Mouse (Mus musculus) kidney, embryonic 16.5 days (tissue): ENCODE data around the gene Shkbp1. TPM values are rescaled to one million over a fixed set of nuclear protein-coding genes. Genes with fewer than 3 reads are reported as not detected.
A peak's percentile ranks its signal among the peaks of the same experiment; 100 is the strongest.

Source experiments
- ATAC-seq: fragments of 200-750 bp; cut with Nextera tagmentation; 2 replicates; pipeline ENCODE4 v1.8.0; 2017; ENCODE audit warnings: moderate TSS enrichment; ENCODE audit not compliant: low FRiP score, low TSS enrichment
- H3K27ac ChIP-seq: fragments of 300-500 bp; sonication (generic); 2 replicates; pipeline ENCODE4 v1.5.1; 2014; ENCODE audit warnings: low read length
- H3K27me3 ChIP-seq: fragments of 300-500 bp; sonication (generic); 2 replicates; pipeline ENCODE4 v1.6.1; 2014; ENCODE audit warnings: low read length, control low read depth, mixed read lengths; ENCODE audit not compliant: insufficient read depth
- H3K36me3 ChIP-seq: fragments of 300-500 bp; sonication (generic); 2 replicates; pipeline ENCODE4 v1.6.1; 2014; ENCODE audit warnings: low read length, control low read depth, mixed read lengths; ENCODE audit not compliant: insufficient read depth
- H3K4me1 ChIP-seq: fragments of 300-500 bp; sonication (generic); 2 replicates; pipeline ENCODE4 v1.6.1; 2014; ENCODE audit warnings: low read length, control low read depth, mixed read lengths; ENCODE audit not compliant: insufficient read depth
- H3K4me2 ChIP-seq: fragments of 300-500 bp; sonication (generic); replicated peaks from 2 replicates; pipeline ENCODE4 v1.6.1; 2014; ENCODE audit warnings: low read depth, low read length
- H3K4me3 ChIP-seq: fragments of 300-500 bp; sonication (generic); 2 replicates; pipeline ENCODE4 v1.5.1; 2014; ENCODE audit warnings: mild to moderate bottlenecking, low read length
- H3K9ac ChIP-seq: fragments of 300-500 bp; sonication (generic); replicated peaks from 2 replicates; pipeline ENCODE4 v1.6.1; 2014; ENCODE audit warnings: low read length
- H3K9me3 ChIP-seq: fragments of 300-500 bp; sonication (generic); 2 replicates; pipeline ENCODE4 v1.6.1; 2016; ENCODE audit warnings: low read length, control low read depth
- WGBS: fragments of 180-500 bp; shearing (Covaris S2); extraction: QIAGEN DNeasy Blood & Tissue Kit; methylation state at CpG from one replicate; pipeline ENCODE4 v1.1.7; 2014; 5-methylcytosine and 5-hydroxymethylcytosine counted together
- polyA plus RNA-seq: library from polyadenylated mRNA; unstranded; fragments of >200 nt; fragmentation: Nextera tagmentation; extraction: Ambion mirVana; gene quantifications from 2 replicates; pipeline ENCODE4 v1.2.1, GENCODE M21; 2015

Gene Shkbp1
- polyA plus RNA-seq, 1 experiment from 2014 or later = 51.4 TPM

DNA sequence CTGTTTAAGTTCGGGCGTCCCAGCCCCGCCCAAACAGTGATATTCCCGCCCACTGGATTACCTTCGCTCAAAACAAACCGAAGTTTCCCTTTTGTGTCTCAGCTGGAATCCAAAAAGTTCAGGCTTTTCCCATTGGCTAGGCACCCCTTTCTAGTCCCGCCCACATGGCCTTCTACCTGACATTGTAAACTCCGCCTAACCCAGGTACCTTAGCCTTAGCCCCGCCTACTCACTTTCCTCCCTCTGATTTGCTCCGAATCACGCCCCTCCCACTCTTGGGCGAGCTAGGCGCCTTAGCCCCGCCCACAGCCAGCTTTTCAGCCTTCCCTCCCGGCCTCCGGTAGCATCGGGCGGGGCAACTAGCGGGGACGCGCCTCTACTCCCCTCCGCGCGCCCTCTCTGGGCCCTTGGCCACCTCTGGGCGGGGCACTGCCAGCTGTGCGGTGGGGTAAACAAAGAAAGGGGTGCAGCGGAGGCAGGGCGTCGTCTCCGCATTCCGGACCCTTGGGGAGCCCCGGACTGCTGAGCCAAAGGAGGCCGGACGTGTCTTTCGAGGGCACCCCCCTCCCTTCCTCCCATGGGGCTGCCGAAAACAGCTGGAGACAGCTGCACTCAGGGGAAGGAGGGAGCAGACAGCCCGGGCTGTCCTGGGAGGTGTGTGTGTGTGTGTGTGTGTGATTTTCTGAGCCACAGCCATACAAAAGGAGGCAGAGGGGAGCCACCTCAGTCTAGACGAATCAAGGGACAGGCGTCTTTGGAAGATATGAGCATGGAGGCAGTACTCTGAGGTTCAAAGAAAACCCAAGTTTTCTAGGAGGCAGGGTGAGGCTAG, 24.9 kb downstream of the Shkbp1 start:
- WGBS = under 1% methylated on average over 38 of the region's 39 CpGs
- ATAC-seq = peak; percentile 57
- 0 out of 2 replicates have a peak, but pooled peaks cover 4% of the 10 kb centered on the region for H3K36me3 ChIP-seq
- H3K4me3 ChIP-seq = peak overlapping the region; percentile 66
- peak overlapping the region; percentile 66 for H3K9ac ChIP-seq
- H3K4me1 ChIP-seq = peaks cover 74% of the 10 kb centered on the region
- peaks cover 58% of the 10 kb centered on the region for H3K27me3 ChIP-seq
- H3K4me2 ChIP-seq = peak overlapping the region; percentile 89
- H3K9me3 ChIP-seq = no peaks in the 10 kb centered on the region
- H3K27ac ChIP-seq = peak overlapping the region; percentile 94

DNA sequence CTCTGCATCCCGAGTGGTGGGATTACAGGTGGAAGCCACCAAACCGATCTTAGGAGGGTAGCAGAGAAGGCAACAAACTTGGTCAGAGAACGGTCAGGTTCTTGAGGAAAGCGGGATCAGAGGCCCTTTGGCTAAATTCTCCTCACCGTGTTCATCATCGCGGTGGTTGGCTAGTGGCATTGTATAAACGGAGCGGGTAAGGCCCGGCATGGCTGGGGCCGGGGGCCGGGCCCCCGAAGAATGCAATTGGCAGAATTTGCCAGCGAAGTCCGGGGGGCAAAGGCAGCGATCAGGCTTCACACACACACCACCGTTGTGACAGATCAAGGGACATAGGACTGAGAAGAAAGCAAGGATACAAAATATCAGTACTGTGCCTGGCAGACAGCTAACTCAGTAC, 25.8 kb downstream of the Shkbp1 start:
- 22% methylated on average over 17 of the region's 17 CpGs for WGBS
- peaks cover 77% of the 10 kb centered on the region for H3K4me1 ChIP-seq
- H3K36me3 ChIP-seq = 0 out of 2 replicates have a peak, but pooled peaks cover 4% of the 10 kb centered on the region
- H3K9ac ChIP-seq = peak overlapping the region; percentile 59; the same call in 1 of the 2 replicates
- no peak overlapping the region for H3K27ac ChIP-seq
- peak overlapping the region; percentile 66; the same call in 1 of the 2 replicates for H3K4me3 ChIP-seq
- ATAC-seq = no peak
- H3K4me2 ChIP-seq = peak overlapping the region; percentile 89
- peaks cover 51% of the 10 kb centered on the region for H3K27me3 ChIP-seq
- no peaks in the 10 kb centered on the region for H3K9me3 ChIP-seq

DNA sequence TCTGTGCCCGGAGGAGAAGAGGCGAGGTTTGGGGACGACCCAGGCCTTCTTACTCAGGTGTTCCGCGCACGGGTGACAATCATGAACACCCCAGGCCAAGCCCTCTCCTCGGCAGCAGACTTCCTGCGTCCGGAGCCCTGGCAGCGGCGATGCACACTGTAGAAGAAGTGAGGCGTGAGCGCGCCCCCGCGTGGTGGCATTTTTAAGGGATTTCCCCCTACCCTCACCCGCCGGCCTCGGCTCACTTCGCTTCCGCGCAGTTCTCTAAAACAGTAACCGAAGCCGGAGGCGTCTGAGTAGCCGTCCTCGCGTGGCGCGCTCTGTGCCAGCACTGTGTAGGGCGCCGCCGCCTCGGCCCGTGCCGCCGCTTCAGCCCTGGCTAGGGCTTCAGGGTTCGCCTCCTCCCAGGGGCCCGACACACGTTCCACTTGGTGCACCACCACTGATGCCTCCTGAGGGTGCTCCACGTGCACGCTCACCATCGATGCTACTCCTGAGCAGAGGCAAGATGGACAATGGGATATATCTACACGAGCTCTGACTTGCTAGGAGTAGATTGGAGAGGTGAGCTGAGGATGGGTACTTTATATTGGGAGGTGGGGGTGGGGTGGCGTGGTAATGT, 26.4 kb downstream of the Shkbp1 start:
- peaks cover 72% of the 10 kb centered on the region for H3K4me1 ChIP-seq
- 4% methylated on average over 45 of the region's 45 CpGs for WGBS
- H3K36me3 ChIP-seq = 0 out of 2 replicates have a peak, but pooled peaks cover 4% of the 10 kb centered on the region
- peak overlapping the region; percentile 39 for H3K4me3 ChIP-seq
- H3K27ac ChIP-seq = no peak overlapping the region
- H3K27me3 ChIP-seq = peaks cover 49% of the 10 kb centered on the region
- H3K9ac ChIP-seq = peak overlapping the region; percentile 59
- H3K9me3 ChIP-seq = no peaks in the 10 kb centered on the region
- peak overlapping the region; percentile 89 for H3K4me2 ChIP-seq
- ATAC-seq = peak; percentile 21; the same call in 1 of the 2 replicates

DNA sequence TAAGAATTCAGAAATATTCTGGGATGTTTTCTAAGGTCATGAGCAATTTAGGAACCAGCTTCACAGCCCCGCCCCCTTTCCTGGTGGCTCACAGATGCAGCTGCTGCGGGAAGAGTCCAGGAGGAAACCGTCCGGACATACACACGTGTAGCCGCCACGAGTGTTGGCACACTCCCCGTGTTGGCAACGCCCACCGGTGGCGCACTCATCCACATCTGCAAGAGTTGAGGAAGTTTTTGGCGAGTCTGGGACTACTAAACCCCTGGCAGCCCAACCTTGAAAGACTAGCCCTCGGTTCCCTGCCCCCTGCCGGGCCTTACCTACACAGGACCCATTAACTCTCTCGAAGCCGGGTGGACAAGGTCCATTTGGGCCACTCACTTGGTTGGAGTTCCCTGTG, 27.2 kb downstream of the Shkbp1 start:
- 32% methylated on average over 16 of the region's 16 CpGs for WGBS
- peak overlapping the region; percentile 7; the same call in 1 of the 2 replicates for H3K9ac ChIP-seq
- no peak for ATAC-seq
- no peak overlapping the region for H3K27ac ChIP-seq
- H3K9me3 ChIP-seq = no peaks in the 10 kb centered on the region
- H3K36me3 ChIP-seq = 0 out of 2 replicates have a peak, but pooled peaks cover 4% of the 10 kb centered on the region
- no peak overlapping the region for H3K4me3 ChIP-seq
- H3K4me2 ChIP-seq = no peak overlapping the region; the same call in 1 of the 2 replicates
- H3K4me1 ChIP-seq = peaks cover 64% of the 10 kb centered on the region
- peaks cover 42% of the 10 kb centered on the region for H3K27me3 ChIP-seq

DNA sequence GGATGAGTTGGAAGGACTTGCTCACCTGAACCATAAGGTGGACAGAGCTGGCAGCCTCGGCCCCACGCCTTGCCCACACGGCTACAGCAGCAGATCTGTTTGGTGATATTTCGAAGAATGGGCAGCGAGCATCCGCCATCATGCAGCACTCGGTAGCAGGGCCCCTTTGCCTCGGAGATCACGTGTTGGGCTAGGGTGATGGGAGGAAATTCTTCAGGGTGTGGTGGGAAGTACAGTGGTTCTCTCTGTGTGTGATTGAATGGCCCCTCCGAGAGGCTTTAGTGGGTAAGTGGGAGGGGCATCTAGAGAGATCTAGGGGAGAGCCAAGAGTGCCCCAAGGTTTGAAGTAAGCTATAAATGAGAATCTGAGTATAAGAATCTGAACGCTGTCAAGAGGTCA, 27.7 kb downstream of the Shkbp1 start:
- H3K4me2 ChIP-seq = no peak overlapping the region
- H3K9ac ChIP-seq = no peak overlapping the region
- whole genome bisulfite sequencing = 82% methylated on average over 11 of the region's 11 CpGs
- H3K27ac ChIP-seq = no peak overlapping the region
- peaks cover 37% of the 10 kb centered on the region for H3K27me3 ChIP-seq
- peaks cover 61% of the 10 kb centered on the region for H3K4me1 ChIP-seq
- H3K4me3 ChIP-seq = no peak overlapping the region
- no peaks in the 10 kb centered on the region for H3K9me3 ChIP-seq
- no peak for ATAC-seq
- H3K36me3 ChIP-seq = 0 out of 2 replicates have a peak, but pooled peaks cover 4% of the 10 kb centered on the region

DNA sequence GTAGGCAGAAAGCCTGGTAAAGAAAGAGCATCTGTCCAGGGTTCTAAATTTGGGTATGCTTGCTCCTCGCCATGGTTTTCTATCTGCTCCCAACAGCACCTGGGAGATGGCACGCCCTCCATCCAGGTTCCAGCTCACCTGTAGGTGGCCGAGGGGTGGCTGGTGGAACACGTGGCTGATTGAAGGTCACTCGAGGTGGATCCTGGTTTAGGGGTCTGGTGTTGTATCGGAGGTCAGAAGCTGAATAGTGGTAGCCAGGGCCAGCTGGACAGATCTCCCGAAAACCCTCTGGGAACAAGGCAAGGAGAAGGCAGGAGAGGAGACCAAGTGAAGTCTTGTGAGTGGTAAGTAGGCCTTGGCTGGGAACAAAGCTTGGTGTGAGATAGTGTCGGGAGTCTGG, 28.3 kb downstream of the Shkbp1 start:
- no peak overlapping the region for H3K4me3 ChIP-seq
- peaks cover 54% of the 10 kb centered on the region for H3K4me1 ChIP-seq
- no peak overlapping the region for H3K9ac ChIP-seq
- no peak for ATAC-seq
- H3K4me2 ChIP-seq = no peak overlapping the region
- 0 out of 2 replicates have a peak, but pooled peaks cover 4% of the 10 kb centered on the region for H3K36me3 ChIP-seq
- H3K9me3 ChIP-seq = no peaks in the 10 kb centered on the region
- 95% methylated on average over 8 of the region's 8 CpGs for WGBS
- H3K27me3 ChIP-seq = peaks cover 32% of the 10 kb centered on the region
- no peak overlapping the region for H3K27ac ChIP-seq

DNA sequence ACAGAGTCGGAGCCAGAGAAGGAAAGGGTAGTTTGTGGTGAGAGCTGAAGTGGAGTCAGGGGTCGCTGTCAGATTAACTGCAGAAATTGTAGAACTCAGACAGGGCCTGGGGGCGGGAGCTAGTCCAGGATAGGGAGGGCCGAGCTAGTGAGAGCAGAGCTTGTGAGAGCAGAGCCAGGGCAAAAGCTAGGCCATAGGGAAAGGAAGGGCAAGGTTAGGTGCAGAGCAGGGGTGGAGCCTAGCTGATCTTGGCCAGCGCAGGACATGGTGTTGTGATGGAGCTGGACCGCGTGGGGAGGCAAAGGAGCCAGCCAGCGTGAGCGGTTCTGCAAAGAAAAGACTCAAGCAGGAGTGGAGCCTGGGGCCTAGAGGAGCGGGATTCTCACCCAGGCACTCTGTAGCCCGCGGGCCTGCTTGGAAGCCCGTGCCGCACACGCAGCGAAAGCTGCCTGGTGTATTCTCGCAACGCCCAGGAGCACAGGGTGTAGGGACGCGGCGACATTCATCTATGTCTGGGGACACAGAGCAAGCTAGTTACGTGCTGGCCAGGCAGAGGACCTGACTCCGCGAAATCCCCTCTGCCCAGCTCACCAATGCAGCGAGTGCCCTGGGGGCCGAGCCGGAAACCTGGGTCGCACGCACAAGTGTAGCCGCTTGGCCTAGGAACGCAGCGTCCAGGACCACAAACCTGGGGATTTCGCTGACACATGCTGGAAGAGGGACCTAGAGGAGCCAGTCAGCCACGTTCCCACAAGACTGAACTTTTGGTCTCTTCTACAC, 29.5 kb downstream of the Shkbp1 start:
- Histone ChIP-seq H3K36me3 (0 out of 2 replicates have a peak, but pooled peaks cover 4% of the 10 kb centered on the region), H3K4me3 (peak overlapping the region; percentile 35), H3K9me3 (no peaks in the 10 kb centered on the region), H3K4me2 (peak overlapping the region; percentile 50), H3K9ac (peak overlapping the region; percentile 56), H3K27ac (0 out of 2 replicates have a peak overlapping the region, but pooled peaks have one; percentile 1), H3K27me3 (peaks cover 32% of the 10 kb centered on the region), H3K4me1 (peaks cover 42% of the 10 kb centered on the region)
- 41% methylated on average over 34 of the region's 34 CpGs for WGBS
- peak; percentile 46; the same call in 1 of the 2 replicates for ATAC-seq

DNA sequence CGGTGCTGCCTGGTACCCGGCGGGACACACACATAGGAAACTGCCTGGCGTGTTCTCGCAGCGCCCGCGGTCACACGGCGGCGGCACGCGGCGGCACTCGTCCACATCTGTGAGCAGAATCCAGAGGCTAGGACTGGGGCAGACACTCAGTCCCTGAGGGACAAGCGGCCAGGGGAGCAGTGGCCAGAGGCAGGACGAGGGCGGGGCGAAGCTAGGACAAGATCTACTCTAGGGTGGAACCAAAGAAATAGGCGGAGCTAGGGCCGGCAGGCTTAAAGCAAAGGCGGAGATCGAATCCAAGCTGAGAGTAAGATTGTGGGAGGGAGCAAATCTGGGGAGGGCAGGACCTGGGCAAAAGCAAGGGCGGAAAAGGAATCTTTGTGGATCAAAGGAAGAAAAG, 30.1 kb downstream of the Shkbp1 start:
- Histone ChIP-seq H3K9ac (peak overlapping the region; percentile 56), H3K36me3 (0 out of 2 replicates have a peak, but pooled peaks cover 4% of the 10 kb centered on the region), H3K4me2 (peak overlapping the region; percentile 50), H3K4me3 (peak overlapping the region; percentile 35), H3K9me3 (no peaks in the 10 kb centered on the region), H3K27me3 (peaks cover 29% of the 10 kb centered on the region), H3K27ac (peak overlapping the region; percentile 5; the same call in 1 of the 2 replicates), H3K4me1 (peaks cover 37% of the 10 kb centered on the region)
- peak; percentile 80 for ATAC-seq
- WGBS = 2% methylated on average over 24 of the region's 24 CpGs

DNA sequence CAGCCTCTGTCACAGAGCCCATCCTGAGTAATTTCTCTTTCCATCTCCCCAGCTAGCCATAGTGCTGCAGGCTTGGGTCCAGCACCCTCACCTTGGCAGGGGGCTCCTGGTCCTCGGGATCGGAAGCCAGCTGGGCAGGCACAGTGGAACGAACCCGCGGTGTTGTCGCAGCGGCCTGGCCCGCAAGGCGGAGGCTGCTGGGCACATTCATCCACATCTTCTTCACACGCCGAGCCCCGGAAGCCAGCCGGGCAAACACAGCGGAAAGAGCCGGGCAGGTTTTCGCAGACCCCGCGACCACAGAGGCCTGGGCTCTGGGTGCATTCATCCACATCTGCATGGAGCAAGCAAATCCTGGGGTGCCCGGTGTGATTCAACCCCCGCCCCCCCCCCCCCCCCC, 30.9 kb downstream of the Shkbp1 start:
- Histone ChIP-seq H3K36me3 (0 out of 2 replicates have a peak, but pooled peaks cover 4% of the 10 kb centered on the region), H3K4me1 (peaks cover 30% of the 10 kb centered on the region), H3K9ac (no peak overlapping the region), H3K4me3 (no peak overlapping the region), H3K27me3 (peaks cover 25% of the 10 kb centered on the region), H3K4me2 (peak overlapping the region; percentile 50; the same call in 1 of the 2 replicates), H3K9me3 (no peaks in the 10 kb centered on the region), H3K27ac (no peak overlapping the region)
- no peak for ATAC-seq
- 45% methylated on average over 17 of the region's 20 CpGs for WGBS
